Mouse (Mus musculus) cortical plate, adult 2 months (tissue): ENCODE measurements around the gene Cep78. TPM values are rescaled to one million over a fixed set of nuclear protein-coding genes. Genes with fewer than 3 reads are reported as not detected.
"Not testable (repeated sequence)": the region's sequence is repeated elsewhere in the genome, so short reads cannot be mapped to it uniquely, and the experiment has no call there.

ENCODE experiments used
- H3K27ac ChIP-seq: fragments of 200-500 bp; 2 replicates; pipeline ENCODE4 v1.5.1; 2012; ENCODE audit warnings: low read length, control low read depth, inconsistent platforms; ENCODE audit not compliant: insufficient read depth
- H3K4me1 ChIP-seq: fragments of 200-500 bp; 2 replicates; pipeline ENCODE4 v1.6.1; 2011; ENCODE audit warnings: low read length; ENCODE audit not compliant: control insufficient read depth, insufficient read depth
- H3K4me3 ChIP-seq: fragments of 200-500 bp; 2 replicates; pipeline ENCODE4 v1.5.1; 2011; ENCODE audit warnings: mild to moderate bottlenecking, low read length, control low read depth; ENCODE audit not compliant: insufficient read depth
- CTCF ChIP-seq: fragments of 200-500 bp; IDR thresholded peaks from 2 replicates; pipeline ENCODE4 v1.5.1; 2011; ENCODE audit warnings: mild to moderate bottlenecking, control low read depth, low read length; ENCODE audit not compliant: insufficient read depth; ENCODE audit errors: extremely low read depth
- POLR2A ChIP-seq: fragments of 200-500 bp; IDR thresholded peaks from 2 replicates; pipeline ENCODE4 v1.6.1; 2011; ENCODE audit warnings: mild to moderate bottlenecking, low read length, control low read depth; ENCODE audit not compliant: insufficient read depth; ENCODE audit errors: extremely low read depth
- polyA plus RNA-seq: library from polyadenylated mRNA; depleted of rRNA; stranded (reverse); fragments of >200 nt; gene quantifications from 2 replicates; pipeline ENCODE4 v1.2.3, GENCODE M21; 2012; rRNA removed

The Cep78 gene
- polyA plus RNA-seq = 8.6 and 9.0 TPM in 2 replicates

DNA sequence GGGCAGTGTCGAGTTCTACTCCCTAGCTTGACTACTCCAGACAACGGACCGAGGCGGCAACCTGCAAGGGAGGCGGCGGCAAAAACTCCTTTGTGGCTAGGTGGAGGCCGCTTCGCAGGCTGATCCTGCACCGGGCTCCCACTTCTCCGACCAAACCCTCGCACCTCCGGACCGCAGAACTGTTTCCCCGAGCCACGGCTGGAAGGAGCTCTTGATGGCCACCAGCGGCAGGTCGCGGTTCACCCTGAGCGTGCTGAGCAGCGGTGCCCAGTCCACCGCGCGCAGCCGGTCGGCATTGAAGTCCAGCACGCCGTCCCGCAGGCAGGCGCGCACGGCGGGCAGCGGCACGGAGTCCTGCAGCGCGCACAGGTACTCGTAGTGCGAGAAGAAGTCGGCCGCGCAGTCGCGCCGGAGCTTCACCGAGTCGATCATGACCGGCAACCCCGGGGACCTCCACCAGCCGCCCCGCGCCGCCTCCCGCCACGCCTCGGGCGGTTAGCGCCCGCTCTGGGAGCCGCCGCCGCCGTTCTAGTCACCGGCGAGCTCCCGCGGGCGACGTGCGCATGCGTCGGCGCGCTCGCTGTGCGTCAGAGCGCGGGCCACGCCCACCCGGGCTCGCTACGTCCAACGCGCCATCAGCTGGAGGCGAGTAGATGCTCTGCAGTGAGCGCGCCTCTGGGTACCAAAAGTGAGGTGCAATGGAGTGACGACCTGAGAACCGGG lies at the start of gene Cep78:
Gene Cep78, minus strand, starts transcription at position 541 of the 723 bp plus-strand sequence.
- no peaks in the 10 kb centered on the region; the same call in 1 of the 2 replicates for H3K4me1 ChIP-seq
- peak within 1 kb of the TSS; percentile 47; the same call in 1 of the 2 replicates for H3K27ac ChIP-seq
- no peak for TF ChIP-seq CTCF
- peak; percentile 93 for TF ChIP-seq POLR2A
- peak within 1 kb of the TSS; percentile 58 for H3K4me3 ChIP-seq

DNA sequence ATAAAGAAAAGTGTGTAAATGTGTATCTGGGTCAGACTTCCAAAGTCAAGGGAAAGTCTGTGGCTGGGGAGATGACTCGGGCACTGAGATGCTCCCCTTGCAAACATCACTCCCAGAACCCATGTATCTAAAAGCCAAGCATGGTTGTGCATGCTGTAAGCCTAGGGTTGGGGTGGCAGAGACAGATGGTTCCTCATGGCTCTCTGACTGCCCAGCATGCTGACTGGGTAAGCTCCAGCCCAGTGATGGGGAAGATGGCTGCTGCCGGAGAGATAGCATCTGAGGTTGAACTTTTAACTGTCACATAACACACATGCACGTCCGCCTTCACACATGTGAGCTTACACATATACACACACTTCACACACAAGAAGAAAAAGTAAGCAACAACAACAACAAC lies 46.5 kb upstream of the Cep78 start:
- H3K27ac ChIP-seq = no peak overlapping the region
- H3K4me3 ChIP-seq = no peak overlapping the region
- TF ChIP-seq POLR2A = no peak
- no peaks in the 10 kb centered on the region for H3K4me1 ChIP-seq

DNA sequence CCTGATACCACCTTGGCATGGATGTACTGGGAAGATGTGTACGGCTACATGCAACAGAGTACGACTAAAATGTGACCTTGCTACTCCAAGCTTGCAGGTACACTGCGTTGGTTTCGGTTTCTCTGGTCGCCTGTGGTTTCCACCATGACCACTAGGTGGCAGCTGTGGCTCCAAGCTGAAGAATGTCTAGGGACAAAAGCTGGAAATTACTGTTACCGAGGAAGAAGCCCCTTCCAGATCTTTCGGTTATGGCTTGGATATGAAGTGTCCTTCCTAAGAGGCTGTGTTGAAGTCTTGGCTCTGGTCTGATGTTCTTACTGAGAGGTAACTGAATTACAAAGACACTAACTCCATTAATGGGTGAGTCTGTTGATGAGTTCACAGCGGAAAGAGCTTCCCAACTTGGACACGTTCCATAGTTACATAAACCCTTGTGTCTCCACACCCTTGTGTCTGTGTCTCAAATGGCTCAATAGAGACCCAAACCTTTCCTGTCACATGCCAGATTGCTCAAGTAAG lies 44.5 kb upstream of the Cep78 start:
- not testable (repeated sequence) for H3K4me1 ChIP-seq, H3K27ac ChIP-seq
- peak overlapping the region; percentile 19 for H3K4me3 ChIP-seq
- 0 out of 2 replicates have a peak, but pooled peaks have one; percentile 19 for TF ChIP-seq CTCF

DNA sequence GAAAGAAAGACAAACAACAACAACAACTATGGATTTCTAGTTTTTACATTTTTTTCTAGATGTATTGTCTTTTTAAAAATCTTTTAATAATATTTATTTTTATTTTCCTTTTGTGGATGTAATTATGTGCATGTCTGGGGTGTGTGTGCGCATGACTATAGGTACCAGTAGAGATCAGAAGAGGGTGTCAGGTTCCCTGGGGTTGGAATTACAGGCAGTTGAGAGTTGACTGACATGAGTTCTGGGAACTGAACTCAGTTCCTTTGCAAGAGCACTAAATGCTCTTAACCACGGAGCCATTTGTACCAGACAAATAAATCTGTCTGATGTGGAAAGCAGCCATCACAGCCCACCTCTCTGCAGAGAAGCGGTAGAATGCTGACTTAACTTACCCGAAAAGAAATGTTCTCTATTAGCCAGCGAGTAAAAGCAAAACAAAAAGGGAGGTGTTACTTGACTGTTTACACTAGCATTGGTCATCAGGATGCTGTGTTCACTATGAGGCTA lies 44.0 kb upstream of the Cep78 start:
- Histone ChIP-seq H3K27ac (no peak overlapping the region), H3K4me3 (peak overlapping the region; percentile 19), H3K4me1 (no peaks in the 10 kb centered on the region)
- no peak for TF ChIP-seq POLR2A
- TF ChIP-seq CTCF = no peak

DNA sequence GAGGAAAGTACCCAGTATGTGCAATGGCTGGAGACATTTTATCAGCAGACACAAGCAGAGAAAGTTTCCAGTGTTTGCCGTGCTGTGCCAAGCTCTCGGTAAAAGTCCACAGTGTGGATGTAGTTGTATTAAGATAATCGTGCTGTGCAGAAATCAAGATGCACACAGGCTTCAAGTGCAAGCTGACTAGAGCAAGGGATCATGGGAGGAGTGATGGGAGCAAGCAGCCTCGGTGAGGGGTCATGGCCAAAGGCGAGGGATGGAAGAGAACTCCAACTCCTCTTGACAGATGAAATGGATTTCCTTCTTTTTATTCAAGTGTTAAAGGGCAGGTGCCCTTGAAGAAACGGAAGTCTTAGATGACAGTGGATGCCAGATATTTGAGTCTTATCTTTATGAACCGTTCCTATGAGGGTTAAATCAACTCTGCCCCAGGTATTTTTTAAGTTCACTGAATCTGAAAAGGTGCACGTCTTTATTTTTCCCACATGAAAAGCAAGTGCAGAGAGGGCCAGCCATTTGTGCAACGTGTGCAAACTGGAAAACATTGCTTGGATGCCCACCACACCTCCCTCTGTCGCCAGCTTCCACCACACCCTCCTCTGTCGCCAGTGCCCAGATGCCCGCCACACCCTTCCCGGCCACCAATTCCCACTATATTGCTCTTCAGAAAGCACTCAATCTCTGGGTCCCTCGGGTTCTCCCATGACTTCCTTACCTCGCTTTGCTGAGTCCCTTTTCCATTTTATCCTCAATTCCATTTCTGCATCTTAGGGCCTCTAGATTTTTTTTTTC lies 43.3 kb upstream of the Cep78 start:
- no peak overlapping the region for H3K4me3 ChIP-seq
- H3K4me1 ChIP-seq = no peaks in the 10 kb centered on the region
- no peak overlapping the region for H3K27ac ChIP-seq
- TF ChIP-seq POLR2A (no peak), CTCF (no peak)

DNA sequence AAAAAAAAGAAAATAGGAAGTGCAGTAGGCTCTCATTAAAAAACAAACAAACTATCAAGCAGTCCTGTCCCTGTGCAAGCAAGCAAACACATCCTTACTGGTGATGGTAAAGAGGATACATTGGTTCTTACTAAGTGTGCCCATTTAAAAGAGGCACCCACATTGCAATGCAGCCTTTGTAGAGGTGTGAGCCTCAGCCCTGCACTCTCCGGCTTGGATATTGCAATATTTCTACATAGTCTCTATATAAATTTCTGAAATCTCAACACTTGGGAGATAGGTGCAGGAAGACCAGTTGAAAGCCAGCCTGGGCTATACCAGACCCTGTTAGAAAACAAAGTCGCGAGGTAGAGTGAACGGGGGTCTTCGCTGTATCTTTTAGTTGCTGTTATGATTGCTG lies 41.5 kb upstream of the Cep78 start:
- H3K27ac ChIP-seq = no peak overlapping the region
- H3K4me3 ChIP-seq = no peak overlapping the region
- H3K4me1 ChIP-seq = no peaks in the 10 kb centered on the region
- TF ChIP-seq POLR2A = no peak
- no peak for TF ChIP-seq CTCF

DNA sequence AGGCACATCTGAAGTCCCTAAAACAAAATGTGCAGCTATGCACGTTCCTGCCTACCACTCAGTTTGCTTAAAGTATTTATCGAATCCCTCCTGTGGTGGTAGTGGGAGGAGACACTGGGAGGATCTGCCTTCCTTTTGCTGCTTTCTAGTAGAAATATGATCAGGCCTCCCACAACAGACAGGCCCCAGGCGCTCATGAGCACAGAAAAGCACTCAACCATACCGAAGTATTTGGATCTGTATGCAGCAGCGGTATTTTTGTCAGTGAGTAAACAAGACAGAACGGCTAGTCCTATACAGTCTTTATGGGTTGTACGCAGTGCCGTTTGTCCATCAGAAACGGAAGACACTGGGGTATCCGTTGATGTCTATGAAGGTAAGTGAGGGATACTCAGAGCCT lies 37.4 kb upstream of the Cep78 start:
- TF ChIP-seq CTCF (no peak), POLR2A (no peak)
- Histone ChIP-seq H3K4me3 (no peak overlapping the region), H3K27ac (no peak overlapping the region), H3K4me1 (no peaks in the 10 kb centered on the region)

DNA sequence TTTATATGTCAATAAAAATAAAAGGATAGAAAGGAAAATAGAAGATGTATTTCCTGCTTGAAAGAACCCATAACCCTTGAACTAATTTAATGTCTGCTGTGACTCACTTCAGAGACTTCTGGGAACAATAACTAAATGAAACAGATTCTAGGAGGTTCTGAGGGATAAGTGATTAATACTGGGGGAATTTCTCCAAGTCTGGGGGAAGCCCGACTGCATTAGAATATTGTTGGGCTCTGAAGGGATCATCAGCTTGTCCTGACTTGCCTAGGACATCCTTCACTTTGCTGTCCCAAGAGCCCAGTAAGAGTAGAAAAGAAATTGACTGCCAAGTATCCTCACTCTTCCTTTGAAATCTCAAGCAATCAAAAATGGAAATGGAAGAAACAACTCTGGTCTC lies 31.4 kb upstream of the Cep78 start:
- Histone ChIP-seq H3K4me3 (no peak overlapping the region), H3K27ac (no peak overlapping the region), H3K4me1 (no peaks in the 10 kb centered on the region)
- TF ChIP-seq POLR2A (no peak), CTCF (no peak)

DNA sequence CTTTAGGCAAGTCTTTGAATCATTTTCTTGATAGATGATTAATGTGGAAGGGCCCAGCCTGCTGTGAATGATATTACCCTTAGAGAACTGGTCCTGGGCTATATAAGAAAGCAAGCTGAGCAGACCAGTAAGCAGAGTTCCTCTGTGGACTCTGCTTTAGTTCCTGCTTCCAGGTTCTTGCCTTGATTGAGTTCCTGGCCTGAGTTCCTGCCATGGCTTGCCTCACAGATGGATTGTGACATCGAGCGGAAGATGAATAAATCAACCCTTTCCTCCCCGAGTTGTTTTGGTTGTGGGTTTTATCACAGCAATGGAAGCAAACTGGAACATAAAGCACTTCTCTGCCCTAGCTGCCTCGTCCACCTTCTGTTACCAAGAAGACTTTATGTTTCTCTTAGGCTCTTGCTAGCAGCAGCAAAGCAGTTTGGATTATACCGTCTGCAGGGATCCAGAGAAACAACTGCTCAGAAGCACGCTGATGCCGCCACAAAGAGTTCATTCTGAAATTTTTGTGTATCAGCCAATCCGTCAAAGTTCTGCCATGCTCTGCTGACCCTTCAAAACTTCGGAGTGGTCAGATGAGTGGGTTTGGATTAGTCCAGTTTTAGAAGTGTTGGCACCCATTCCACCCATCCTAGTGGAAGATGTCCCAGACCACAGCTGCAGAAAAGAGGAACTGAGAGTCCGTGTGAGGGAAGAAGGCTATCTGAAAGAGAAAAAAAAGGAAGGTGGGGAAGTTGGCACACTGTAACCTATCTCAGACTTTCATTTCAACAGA lies 30.6 kb upstream of the Cep78 start:
- H3K27ac ChIP-seq = no peak overlapping the region
- H3K4me3 ChIP-seq = no peak overlapping the region
- H3K4me1 ChIP-seq = no peaks in the 10 kb centered on the region
- TF ChIP-seq CTCF (no peak), POLR2A (no peak)
